Mouse (Mus musculus): Measurements from ENCODE around the gene Tmem192.

DNA sequence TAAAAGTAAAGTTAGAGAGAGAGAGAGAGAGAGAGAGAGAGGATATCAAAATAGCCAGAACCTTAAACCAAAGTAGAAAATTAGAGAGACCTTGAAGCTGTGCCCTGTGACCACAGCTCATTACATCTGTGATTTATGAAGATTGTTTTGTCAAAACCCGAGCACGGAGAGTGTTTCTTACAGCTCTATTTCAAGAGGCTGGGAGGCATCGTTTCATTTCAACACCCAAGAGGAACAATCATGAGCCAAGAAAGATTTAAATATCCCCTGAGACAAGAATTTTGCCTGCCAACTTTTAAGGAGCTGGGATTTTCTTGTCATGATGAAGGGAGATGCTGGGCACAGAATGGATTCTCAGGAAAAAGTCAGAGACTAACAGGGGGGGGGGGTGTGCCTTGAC, 20.6 kb upstream of the Tmem192 start:
- TF ChIP-seq USF1 (IDR thresholded peaks at IDR 0.05; ENCODE audit: low read depth, low read length) (no peak), EP300 (IDR thresholded peaks at IDR 0.05; ENCODE audit: low read depth in 1 of 2, low read length in 2 of 2) (no peak), POLR2A (IDR thresholded peaks at IDR 0.05; ENCODE audit: control insufficient read depth in 1 of 2, insufficient read depth in 1 of 2, low read depth in 1 of 2, low read length in 2 of 2, poor library complexity in 1 of 2) (no peak), POLR2AphosphoS2 (IDR thresholded peaks at IDR 0.05; ENCODE audit: low read length) (no peak), CHD2 (IDR thresholded peaks at IDR 0.05; ENCODE audit: low read length) (no peak), CTCF (IDR thresholded peaks at IDR 0.05 in 2 of 3, conservative IDR thresholded peaks at IDR 0.05 in 1 of 3; ENCODE audit: control insufficient read depth in 1 of 3, insufficient read depth in 1 of 3, low read depth in 2 of 3, low read length in 3 of 3, poor library complexity in 1 of 3, severe bottlenecking in 1 of 3) (no peak), NRF1 (IDR thresholded peaks at IDR 0.05; ENCODE audit: insufficient read depth, low read depth, low read length, poor library complexity, severe bottlenecking) (no peak), TBP (IDR thresholded peaks at IDR 0.05; ENCODE audit: low read depth, low read length) (no peak), ZNF384 (IDR thresholded peaks at IDR 0.05; ENCODE audit: low read depth, low read length) (no peak), JUND (IDR thresholded peaks at IDR 0.05; ENCODE audit: low read depth, low read length) (no peak)
